Mouse (Mus musculus) midbrain, postnatal 0 days (tissue): ENCODE data around the gene Cpne5. TPM values are rescaled to one million over a fixed set of nuclear protein-coding genes. Genes with fewer than 3 reads are reported as not detected.
A peak's percentile ranks its signal among the peaks of the same experiment; 100 is the strongest.

Experiments used
- ATAC-seq: fragments of 200-750 bp; cut with Nextera tagmentation; 2 replicates; pipeline ENCODE4 v1.8.0; 2017; ENCODE audit warnings: moderate number of reproducible peaks, mild to moderate bottlenecking, moderate TSS enrichment, moderate library complexity; ENCODE audit not compliant: low FRiP score
- DNase-seq: peaks from one replicate; pipeline ENCODE4 v3.0.0-alpha.2; 2015; ENCODE audit warnings: low spot score
- H3K27ac ChIP-seq: fragments of 300-500 bp; sonication (generic); 2 replicates; pipeline ENCODE4 v1.5.1; 2014; ENCODE audit warnings: low read depth, mild to moderate bottlenecking, low read length, mixed read lengths
- H3K27me3 ChIP-seq: fragments of 300-500 bp; sonication (generic); 2 replicates; pipeline ENCODE4 v1.6.1; 2014; ENCODE audit warnings: low read length, control low read depth, mixed read lengths; ENCODE audit not compliant: insufficient read depth
- H3K36me3 ChIP-seq: fragments of 300-500 bp; sonication (generic); 2 replicates; pipeline ENCODE4 v1.6.1; 2014; ENCODE audit warnings: low read length, control low read depth, mixed read lengths; ENCODE audit not compliant: insufficient read depth
- H3K4me1 ChIP-seq: fragments of 300-500 bp; sonication (generic); 2 replicates; pipeline ENCODE4 v1.6.1; 2014; ENCODE audit warnings: mild to moderate bottlenecking, control low read depth, antibody characterized with exemption, low read length, mixed read lengths; ENCODE audit not compliant: insufficient read depth
- H3K4me2 ChIP-seq: fragments of 300-500 bp; sonication (generic); 2 replicates; pipeline ENCODE4 v1.6.1; 2014; ENCODE audit warnings: low read depth, mild to moderate bottlenecking, low read length, mixed read lengths; ENCODE audit not compliant: poor library complexity, severe bottlenecking
- H3K4me3 ChIP-seq: fragments of 300-500 bp; sonication (generic); 2 replicates; pipeline ENCODE4 v1.5.1; 2014; ENCODE audit warnings: low read depth, mild to moderate bottlenecking, low read length, moderate library complexity
- H3K9ac ChIP-seq: fragments of 300-500 bp; sonication (generic); replicated peaks from 2 replicates; pipeline ENCODE4 v1.6.1; 2014; ENCODE audit warnings: mild to moderate bottlenecking, low read length, moderate library complexity, mixed read lengths; ENCODE audit not compliant: poor library complexity, severe bottlenecking
- H3K9me3 ChIP-seq: fragments of 300-500 bp; sonication (generic); 2 replicates; pipeline ENCODE4 v1.6.1; 2016; ENCODE audit warnings: low read length, control low read depth
- CTCF ChIP-seq: IDR thresholded peaks from 2 replicates; pipeline ENCODE4 v1.5.1; 2016; ENCODE audit warnings: antibody characterized with exemption, mild to moderate bottlenecking
- WGBS: fragments of 180-500 bp; shearing (Covaris S2); extraction: QIAGEN DNeasy Blood & Tissue Kit; methylation state at CpG from one replicate; pipeline ENCODE4 v1.1.7; 2014; 5-methylcytosine and 5-hydroxymethylcytosine counted together
- polyA plus RNA-seq: library from polyadenylated mRNA; unstranded; fragments of >200 nt; fragmentation: Nextera tagmentation; extraction: Ambion mirVana; gene quantifications from 2 replicates; pipeline ENCODE4 v1.2.1, GENCODE M21; 2015
- total RNA-seq: library from RNA; depleted of rRNA; stranded (reverse); fragments of >200 nt; gene quantifications from 2 replicates; pipeline ENCODE4 v1.2.3, GENCODE M21; 2014

Cpne5 gene
- total and polyA plus RNA-seq, 2 experiments from 2014 or later, result 86.5 to 90.2 TPM

DNA sequence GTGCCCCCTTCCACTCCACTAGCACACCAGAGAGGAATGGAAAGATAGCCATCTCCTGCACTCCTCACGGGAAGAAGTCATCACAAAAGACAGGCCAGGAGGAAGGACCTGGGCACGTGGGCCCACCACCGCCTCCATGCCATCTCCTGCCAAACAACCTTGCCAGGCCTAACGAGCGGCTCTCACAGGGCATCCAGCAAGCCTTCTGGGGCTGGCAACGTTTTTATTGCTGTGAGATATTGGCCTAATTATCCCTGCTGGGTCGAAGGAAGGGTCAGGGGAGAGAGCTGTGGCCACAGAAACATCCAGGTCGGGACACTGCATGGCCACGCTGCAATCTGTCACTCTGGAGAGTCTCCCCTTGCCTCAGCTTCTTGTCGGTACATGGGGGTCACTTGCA, 6.9 kb downstream of the Cpne5 start:
- Histone ChIP-seq H3K9ac (no peak overlapping the region), H3K4me3 (no peak overlapping the region), H3K9me3 (no peaks in the 10 kb centered on the region), H3K27ac (no peak overlapping the region), H3K27me3 (no peaks in the 10 kb centered on the region), H3K4me2 (no peak overlapping the region), H3K36me3 (no peaks in the 10 kb centered on the region), H3K4me1 (0 out of 2 replicates have a peak, but pooled peaks cover 3% of the 10 kb centered on the region)
- TF ChIP-seq CTCF, result no peak
- ATAC-seq, result no peak
- 77% methylated on average over 10 of the region's 10 CpGs for WGBS
- DNase-seq, result no peak

DNA sequence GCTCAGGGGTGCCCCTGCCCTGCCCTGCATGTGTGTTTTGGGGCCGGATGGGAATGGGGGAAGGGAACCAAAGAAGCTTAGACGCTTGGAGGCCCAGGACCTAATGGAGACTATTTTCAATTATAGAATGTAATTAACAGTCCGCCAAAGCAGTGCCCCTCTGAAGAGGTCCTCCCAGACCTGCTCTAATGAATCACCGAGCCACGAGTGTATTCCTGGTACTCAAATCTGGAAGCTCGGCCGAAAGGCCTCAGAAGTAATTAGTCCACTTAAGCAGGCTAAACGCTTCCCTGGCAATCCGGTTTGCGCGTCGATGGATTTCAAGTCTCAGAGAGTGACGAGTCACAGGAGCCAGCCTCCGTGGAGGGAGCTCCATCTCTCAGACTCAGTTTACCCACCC, 17.3 kb downstream of the Cpne5 start:
- Histone ChIP-seq H3K4me3 (no peak overlapping the region), H3K9me3 (no peaks in the 10 kb centered on the region), H3K27ac (no peak overlapping the region), H3K4me2 (no peak overlapping the region), H3K9ac (no peak overlapping the region), H3K36me3 (no peaks in the 10 kb centered on the region), H3K4me1 (no peaks in the 10 kb centered on the region), H3K27me3 (no peaks in the 10 kb centered on the region)
- no peak for ATAC-seq
- no peak for TF ChIP-seq CTCF
- WGBS, result 53% methylated on average over 14 of the region's 14 CpGs
- peak; percentile 36 for DNase-seq

DNA sequence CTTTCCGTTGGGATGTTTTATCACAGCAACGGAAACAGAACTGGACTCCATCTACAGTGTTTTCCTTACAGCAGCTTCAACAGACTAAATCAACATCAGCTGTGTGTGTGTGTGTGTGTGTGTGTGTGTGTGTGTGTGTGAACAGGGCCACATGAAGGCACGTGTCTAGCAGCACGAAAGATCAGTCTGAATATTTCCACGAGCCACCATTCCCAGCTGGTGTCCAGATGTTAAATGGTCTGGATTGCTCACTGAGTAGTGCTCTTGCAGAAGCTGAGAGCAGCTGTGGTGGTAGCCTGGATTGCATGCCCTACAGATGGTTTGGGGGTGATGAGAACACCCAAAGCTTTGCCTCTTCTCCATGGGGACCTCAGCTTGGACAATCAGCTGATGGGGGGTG, 19.9 kb downstream of the Cpne5 start:
- 81% methylated on average over 5 of the region's 5 CpGs for WGBS
- DNase-seq, result no peak

DNA sequence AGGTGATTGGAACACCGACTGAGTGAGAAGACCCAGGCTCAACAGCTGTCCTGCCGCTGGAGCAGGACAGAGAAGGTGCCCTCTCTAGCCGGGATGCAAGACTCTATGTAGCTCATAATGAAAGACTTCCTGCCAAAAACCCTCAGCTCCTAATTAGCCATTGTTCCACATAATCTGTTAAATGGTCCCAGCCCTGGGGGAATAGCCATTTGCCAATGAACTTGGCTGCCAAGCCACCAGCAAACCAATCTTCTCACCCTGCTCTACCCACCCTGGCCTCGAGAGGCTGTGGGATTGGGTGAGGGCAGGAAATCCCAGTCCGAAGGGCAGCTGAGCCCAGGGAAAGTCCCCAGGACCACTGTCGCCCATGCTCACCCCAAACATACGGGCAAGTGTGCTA, 21.9 kb downstream of the Cpne5 start:
- peaks cover 22% of the 10 kb centered on the region; the same call in 1 of the 2 replicates for H3K4me1 ChIP-seq
- H3K4me3 ChIP-seq, result no peak overlapping the region
- H3K27me3 ChIP-seq, result no peaks in the 10 kb centered on the region
- no peak overlapping the region for H3K9ac ChIP-seq
- DNase-seq (peak; percentile 66), ATAC-seq (no peak)
- 68% methylated on average over 7 of the region's 7 CpGs for WGBS
- H3K9me3 ChIP-seq, result no peaks in the 10 kb centered on the region
- H3K36me3 ChIP-seq, result no peaks in the 10 kb centered on the region
- H3K27ac ChIP-seq, result no peak overlapping the region
- no peak overlapping the region for H3K4me2 ChIP-seq
- no peak for TF ChIP-seq CTCF

More for the DNA sequence above, 19.9 kb downstream of the Cpne5 start:
- TF ChIP-seq CTCF, result no peak
- Histone ChIP-seq H3K4me1 (peaks cover 20% of the 10 kb centered on the region; the same call in 1 of the 2 replicates), H3K27ac (no peak overlapping the region), H3K4me2 (no peak overlapping the region), H3K9ac (no peak overlapping the region), H3K4me3 (no peak overlapping the region), H3K27me3 (no peaks in the 10 kb centered on the region), H3K9me3 (no peaks in the 10 kb centered on the region), H3K36me3 (no peaks in the 10 kb centered on the region)
- ATAC-seq, result no peak

DNA sequence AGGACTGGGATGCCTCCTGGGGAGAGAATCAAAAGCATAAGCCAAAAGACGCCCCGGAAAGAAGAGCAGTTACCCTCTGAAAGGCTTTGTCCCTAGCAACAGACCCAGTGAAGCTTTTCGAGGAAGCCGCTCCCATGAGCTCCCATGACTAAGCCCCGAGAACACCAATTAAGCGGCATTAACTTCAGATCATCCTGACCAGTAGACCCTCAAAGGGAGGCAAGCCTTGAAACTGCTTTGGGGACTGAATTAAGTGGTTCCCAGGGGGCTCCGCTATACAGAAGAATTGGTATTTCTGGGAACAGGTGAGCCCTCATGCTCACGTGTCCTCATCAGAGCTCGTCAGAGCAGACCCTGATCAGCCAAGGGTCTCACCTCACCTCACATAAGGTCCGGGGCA, 23.3 kb downstream of the Cpne5 start:
- no peak overlapping the region for H3K4me3 ChIP-seq
- WGBS, result 14% methylated on average over 10 of the region's 10 CpGs
- H3K27ac ChIP-seq, result peak overlapping the region; percentile 57
- DNase-seq (peak; percentile 21), ATAC-seq (no peak; the same call in 1 of the 2 replicates)
- no peaks in the 10 kb centered on the region for H3K36me3 ChIP-seq
- peaks cover 22% of the 10 kb centered on the region; the same call in 1 of the 2 replicates for H3K4me1 ChIP-seq
- H3K9ac ChIP-seq, result no peak overlapping the region
- no peaks in the 10 kb centered on the region for H3K9me3 ChIP-seq
- no peak for TF ChIP-seq CTCF
- no peaks in the 10 kb centered on the region for H3K27me3 ChIP-seq
- H3K4me2 ChIP-seq, result no peak overlapping the region

DNA sequence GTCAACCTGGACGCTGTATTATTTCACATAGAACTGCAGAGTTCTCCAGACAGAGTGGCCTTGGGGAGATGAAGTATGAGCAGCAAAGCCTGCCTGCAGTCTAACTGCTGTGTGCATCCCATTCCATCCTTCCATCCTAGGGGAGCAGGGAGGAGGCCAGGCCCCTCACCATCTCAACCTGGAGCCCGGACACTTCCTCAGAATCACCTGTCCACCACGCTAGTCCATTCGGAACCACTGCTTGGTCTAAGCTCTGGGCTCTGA, 23.8 kb downstream of the Cpne5 start:
- ATAC-seq (no peak), DNase-seq (no peak)
- H3K36me3 ChIP-seq, result no peaks in the 10 kb centered on the region
- no peaks in the 10 kb centered on the region for H3K27me3 ChIP-seq
- no peaks in the 10 kb centered on the region for H3K9me3 ChIP-seq
- H3K9ac ChIP-seq, result no peak overlapping the region
- TF ChIP-seq CTCF, result no peak
- WGBS, result 9% methylated on average over 4 of the region's 4 CpGs
- no peak overlapping the region for H3K4me2 ChIP-seq
- H3K4me3 ChIP-seq, result no peak overlapping the region
- H3K4me1 ChIP-seq, result peaks cover 22% of the 10 kb centered on the region; the same call in 1 of the 2 replicates
- peak overlapping the region; percentile 39 for H3K27ac ChIP-seq
